Mouse (Mus musculus): Measurements from ENCODE around the gene Gucd1.
"Not testable (repeated sequence)": the region's sequence is repeated elsewhere in the genome, so short reads cannot be mapped to it uniquely, and the experiment has no call there.

Gucd1 gene

GRCm38 (mm10) chr10:75517758-75518143, at the start of gene Gucd1:
TSS of gene Gucd1 (minus strand) at chr10:75517972.
- DNase-seq = peak; percentile 99

DNA sequence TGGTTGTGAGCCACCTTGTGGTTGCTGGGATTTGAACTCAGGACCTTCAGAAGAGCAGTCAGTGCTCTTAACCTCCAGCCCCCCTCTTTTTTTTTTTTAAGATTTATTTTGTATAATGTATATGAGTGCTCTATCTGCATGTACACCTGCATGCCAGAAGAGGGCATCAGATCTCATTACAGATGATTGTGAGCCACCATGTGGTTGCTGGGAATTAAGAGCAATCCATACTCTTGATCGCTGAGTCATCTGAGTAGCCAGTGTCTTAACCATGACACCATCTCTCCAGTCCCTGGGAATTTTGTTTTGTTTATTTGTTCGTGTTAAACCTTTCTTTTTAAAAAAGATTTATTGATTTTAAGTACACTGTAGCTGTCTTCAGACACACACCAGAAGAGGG, 49.0 kb upstream of the Gucd1 start:
- not testable (repeated sequence) for DNase-seq

DNA sequence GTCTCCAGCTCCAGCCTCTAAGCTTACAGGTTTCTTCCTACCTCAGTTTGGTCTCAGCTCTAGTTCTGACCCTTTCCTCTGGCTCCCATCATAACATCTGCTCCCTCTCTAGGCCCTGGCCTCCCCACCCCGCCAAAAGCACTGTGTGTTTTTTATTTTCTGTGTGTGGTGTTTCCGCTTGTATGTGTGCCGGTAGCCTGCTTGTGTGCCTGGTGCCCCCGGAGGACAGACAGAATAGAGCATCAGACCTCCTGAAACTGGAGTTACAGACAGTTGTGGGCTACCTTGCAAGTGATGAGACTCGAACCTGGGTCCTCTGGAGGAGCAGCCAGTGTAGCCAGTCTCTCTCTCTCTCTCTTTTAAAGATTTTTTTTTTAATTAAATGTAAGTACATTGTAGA, 48.5 kb upstream of the Gucd1 start:
- DNase-seq = no peak

DNA sequence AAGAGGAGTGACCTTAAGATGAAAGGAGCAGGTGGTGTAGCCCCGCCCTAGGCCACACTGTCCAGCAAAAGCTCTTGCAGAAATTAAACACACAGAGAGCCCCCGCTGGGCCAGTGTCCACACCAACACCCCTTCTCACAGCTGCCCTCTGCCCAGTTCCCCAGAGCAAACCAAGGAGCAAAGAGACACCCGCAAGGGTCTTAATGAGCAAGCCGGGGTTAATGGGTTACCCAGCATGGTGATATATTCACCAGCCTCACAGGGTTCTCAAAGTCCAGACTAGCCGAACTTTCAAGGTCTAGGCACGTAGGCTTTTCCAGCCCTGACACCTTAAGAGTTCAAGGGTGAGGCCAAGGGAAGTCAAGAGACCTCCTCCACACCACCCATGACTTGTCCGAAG, 48.1 kb upstream of the Gucd1 start:
- no peak for DNase-seq

- no peak for DNase-seq
Measured at GRCm38 (mm10) chr10:75565436-75565835, 47.7 kb upstream of the Gucd1 start.

DNA sequence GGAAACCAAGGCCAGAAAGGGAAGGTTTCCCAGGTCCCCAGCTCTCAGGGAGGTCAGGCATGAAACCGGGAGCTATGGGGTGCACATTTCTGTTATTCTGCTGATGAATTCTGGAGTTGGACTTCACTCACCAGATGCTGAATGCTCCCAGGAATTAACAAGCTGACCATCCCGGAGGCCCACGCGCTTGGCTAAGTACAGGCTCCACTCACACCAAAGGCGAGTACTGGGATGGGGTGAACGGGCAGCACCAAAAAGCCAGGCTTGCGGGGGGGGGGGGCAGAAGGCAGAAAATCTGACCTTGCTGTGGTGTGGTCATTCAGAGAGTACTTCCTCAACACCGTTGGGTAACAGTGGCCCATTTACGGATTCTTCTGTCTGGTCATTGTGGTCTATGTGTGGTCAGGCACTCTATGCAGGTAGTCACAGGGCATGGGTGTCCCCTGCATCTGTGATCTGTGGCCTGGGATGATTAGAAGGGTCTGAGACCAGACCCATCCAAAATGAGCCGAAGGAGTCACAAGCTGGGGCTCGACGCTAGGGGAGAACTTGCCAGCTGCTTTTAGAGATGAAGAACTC, 47.0 kb upstream of the Gucd1 start:
- no peak for DNase-seq

GRCm38 (mm10) chr10:75562596-75562995, 44.8 kb upstream of the Gucd1 start:
- no peak for DNase-seq

DNA sequence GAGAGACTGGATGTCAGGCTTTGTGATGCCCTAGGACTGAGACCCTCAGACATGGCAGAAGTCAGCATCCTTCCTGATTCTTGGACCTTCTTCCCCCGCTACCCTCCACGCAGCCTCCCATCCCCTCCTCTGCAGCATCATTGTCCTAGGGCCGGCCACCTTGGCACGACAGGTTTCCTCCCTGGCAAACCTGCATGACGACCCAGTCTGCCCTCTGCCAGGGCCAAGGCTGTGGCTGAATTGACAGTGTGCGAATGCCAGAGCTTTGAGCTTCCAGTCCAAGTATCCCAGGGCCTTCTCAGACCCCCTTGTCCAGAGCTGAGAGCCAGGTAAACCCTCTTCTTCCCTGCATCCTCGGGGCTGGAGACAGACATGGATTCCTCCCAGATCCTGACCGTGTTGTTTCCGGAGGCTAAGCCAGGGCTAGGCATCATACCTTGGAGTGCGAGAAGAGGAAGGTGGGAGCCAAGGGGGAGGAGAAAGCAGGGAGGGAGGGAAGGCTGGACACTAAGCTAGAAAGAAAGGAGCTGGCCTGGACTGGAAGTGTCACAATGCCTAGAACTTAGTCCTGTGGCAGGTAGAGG, 43.4 kb upstream of the Gucd1 start, which contains the start of gene Ggt1:
Ggt1 (plus strand) TSS at position 534 of the 584 bp plus-strand sequence.
- DNase-seq = peak; percentile 45

- DNase-seq = no peak
Measured at GRCm38 (mm10) chr10:75560549-75560899, 42.8 kb upstream of the Gucd1 start.

- peak; percentile 82 for DNase-seq
Measured at GRCm38 (mm10) chr10:75559676-75560548, 42.1 kb upstream of the Gucd1 start, which contains the start of gene Lrrc75b. TSS of gene Lrrc75b (minus strand) at chr10:75560330.

DNA sequence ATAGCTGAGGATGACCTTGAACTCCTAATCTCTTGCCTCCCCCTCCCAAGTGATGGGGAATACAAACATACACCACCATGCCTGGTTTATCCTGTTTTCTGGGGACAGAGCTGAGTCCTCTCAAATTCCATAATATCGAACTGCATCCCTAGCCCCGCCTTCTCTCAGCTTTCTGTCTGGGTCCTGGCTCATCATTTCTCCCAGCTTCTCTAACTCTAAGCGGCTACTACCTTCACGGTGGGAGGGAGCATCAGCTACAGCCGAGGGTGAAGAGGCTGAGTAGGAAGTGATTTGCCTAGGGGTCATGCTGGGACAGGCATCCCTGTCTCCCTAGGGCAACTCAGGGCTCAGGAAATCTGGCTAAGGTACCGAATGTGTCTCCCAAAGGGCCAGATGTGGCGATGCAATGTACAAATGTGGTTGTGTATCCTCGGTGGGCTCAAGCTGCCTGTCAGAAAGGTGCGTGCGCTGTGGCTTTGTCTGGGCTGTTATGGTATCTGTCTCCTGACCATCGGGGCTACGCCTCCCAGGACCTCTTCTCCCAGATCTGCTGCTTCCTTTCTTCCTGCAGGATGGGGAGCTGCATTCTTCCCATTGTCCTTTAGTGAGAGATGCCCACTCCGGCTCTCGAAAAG, 41.4 kb upstream of the Gucd1 start:
- DNase-seq = peak; percentile 58

DNA sequence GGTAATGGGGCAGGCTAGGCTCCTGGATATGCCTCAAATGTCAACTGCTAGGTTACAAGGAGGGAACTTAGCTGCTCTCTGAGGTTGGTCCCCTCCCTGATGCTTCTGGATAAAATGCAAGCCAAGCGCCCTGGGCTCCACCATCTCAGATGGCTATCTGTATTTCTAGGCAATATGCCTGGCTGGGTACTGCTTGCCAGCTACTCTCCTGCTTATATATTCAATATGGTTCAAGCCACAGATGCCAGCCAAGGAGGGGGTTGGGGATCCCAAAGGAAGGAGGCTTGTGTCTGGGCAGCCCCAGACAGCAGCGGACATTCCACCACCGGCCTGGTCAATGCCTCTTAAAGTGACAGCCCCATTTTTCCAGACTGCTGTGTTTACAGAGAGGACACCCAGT, 40.7 kb upstream of the Gucd1 start:
- DNase-seq = peak; percentile 90

- DNase-seq = peak; percentile 67
Measured at GRCm38 (mm10) chr10:75556026-75556425, 38.3 kb upstream of the Gucd1 start.

GRCm38 (mm10) chr10:75555557-75555956, 37.8 kb upstream of the Gucd1 start:
- DNase-seq = no peak

DNA sequence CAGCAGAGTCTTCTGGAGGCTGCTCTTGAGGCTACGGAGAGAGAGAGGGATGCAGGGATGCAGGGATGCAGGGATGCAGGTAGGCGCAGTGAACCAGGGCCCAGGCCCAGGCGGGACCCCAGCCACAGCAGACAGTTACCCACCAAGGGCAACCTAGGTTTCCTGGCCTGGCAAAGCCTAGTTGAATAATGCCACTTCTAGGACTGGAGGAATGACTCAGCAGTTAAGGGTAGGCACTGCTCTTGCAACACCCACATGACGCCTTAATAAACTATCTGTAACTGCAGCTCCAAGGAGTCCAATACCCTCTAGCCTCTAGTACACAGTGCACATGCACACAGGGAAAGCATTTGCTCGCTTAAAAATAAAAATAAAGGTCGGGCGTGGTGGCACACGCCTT, 36.3 kb upstream of the Gucd1 start:
- DNase-seq = no peak

DNA sequence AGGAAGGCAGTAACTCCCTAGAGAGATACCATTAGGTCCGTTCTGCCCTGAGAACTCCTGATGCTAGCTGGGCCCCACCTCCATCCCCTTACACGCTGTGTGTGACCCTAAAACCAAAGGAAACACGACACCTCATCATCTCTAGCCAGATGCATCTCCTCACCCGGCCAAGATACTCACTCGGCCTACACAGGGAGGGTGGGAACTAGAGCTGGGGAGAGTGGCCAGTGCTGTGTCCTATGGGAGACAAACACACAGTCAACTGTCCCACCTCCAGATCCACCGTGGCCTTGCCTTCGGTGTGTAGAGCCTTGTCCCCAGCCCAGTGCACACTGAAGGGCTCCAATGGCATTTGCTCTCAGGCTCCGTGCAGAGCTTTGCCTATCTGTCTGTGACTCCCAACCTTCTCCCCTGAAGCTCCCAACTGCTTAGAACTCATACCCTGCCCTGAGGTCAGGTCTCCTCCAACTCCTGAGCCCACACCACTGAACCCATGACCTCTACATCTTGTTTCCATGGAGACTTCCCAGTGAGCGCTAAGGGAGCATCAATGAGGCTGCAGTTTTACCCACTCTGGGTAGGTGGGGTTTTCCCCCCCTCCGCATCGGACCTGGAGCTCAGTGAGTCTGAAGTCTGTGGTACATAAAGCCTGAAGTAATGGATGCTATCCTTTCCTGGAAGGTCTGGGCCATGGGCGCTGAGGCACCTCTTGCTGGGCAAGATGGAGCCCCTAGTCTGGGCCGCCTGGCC, 35.1 kb upstream of the Gucd1 start:
- no peak for DNase-seq

- DNase-seq = no peak
Measured at GRCm38 (mm10) chr10:75552106-75552505, 34.3 kb upstream of the Gucd1 start.

DNA sequence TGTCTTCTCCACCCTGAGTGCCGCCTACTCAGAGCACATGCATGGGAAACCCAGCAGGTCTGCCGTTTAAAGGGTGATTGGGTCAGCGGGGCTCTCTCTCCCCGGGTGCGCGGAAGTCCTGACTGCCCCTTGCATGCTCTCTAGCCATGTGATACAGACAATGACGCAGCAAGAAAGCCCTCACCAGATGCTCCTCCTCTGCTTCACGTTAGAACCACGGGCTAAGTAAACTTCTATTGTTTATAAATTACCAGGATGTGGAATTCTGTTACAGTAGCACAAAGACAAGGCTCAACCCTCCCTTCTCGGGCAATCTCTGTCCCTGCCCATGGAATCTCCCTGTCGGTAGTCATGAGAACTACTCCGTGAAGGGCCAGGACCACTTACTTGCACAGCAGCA, 33.4 kb upstream of the Gucd1 start:
- DNase-seq = no peak

GRCm38 (mm10) chr10:75549886-75550285, 32.1 kb upstream of the Gucd1 start:
- DNase-seq = no peak

DNA sequence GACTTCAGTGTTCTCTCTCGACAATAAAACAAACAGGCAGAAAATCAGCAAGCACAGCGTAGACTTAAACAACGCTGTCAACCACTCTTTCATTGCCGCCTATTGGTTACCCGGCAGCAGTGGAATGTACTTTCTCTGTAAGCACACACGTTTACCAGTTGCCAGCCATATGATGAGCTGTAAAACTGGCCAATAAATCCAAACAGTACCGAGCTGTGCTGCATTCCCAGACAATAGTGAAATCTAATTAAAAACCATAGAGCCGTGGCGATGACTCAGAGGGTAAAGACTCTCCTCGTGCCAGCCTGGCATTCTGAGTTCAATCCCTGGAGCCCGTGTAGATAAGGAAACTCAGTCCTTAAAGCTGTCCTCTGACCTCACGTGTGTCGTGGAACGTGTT, 30.7 kb upstream of the Gucd1 start:
- no peak for DNase-seq

GRCm38 (mm10) chr10:75547901-75548300, 30.1 kb upstream of the Gucd1 start:
- no peak for DNase-seq

DNA sequence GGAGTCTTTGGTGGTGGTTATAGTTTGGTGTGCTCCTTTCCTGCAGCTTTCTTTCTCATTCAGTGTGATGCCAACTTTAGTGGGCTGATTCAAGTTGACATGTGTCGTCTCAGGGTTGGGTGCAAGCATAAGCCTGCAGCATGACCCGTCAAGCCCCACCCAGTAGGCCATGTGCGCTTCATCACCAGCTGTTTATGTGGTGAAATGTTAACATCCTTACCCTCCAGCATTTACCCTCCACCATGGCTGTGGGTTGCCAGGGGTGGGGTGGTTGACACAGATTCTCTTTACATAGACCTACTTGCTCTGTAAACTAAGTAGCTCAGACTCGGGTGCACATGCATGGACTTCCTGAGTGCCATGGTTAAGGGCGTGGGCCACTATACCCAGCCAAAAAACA, 18.4 kb upstream of the Gucd1 start:
- no peak for DNase-seq

DNA sequence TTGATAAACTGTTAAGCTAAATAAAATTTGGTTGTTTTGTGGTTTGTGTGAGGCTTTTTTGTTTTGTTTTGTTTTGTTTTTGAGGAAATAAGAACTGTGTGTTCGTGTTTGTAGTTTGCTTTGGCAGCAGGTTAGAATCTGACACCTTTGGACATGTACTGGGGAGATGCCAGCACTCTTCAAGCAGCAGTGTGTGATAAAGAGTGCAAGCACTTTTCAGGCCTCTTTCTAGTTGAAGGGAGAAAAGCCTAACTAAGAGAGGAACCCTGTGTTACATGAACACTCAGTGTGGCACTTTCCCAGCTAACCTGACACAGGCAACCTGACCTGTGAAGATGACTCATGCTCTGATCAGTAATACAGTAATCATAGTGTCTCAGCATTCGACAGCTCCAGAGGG, 17.7 kb upstream of the Gucd1 start:
- DNase-seq = no peak
